Mouse (Mus musculus) midbrain, embryonic 13.5 days (tissue): Measurements from ENCODE around the gene Zdhhc16. TPM values are rescaled to one million over a fixed set of nuclear protein-coding genes. Genes with fewer than 3 reads are reported as not detected.
A peak's percentile ranks its signal among the peaks of the same experiment; 100 is the strongest.
"Not testable (repeated sequence)": the region's sequence is repeated elsewhere in the genome, so short reads cannot be mapped to it uniquely, and the experiment has no call there.

Experiments used
- ATAC-seq: fragments of 200-750 bp; cut with Nextera tagmentation; 2 replicates; pipeline ENCODE4 v1.8.0; 2017; ENCODE audit warnings: mild to moderate bottlenecking, moderate TSS enrichment, moderate library complexity
- H3K27ac ChIP-seq: fragments of 300-500 bp; sonication (generic); 2 replicates; pipeline ENCODE4 v1.5.1; 2015; ENCODE audit warnings: inconsistent platforms, mild to moderate bottlenecking, moderate library complexity
- H3K27me3 ChIP-seq: fragments of 300-500 bp; sonication (generic); 2 replicates; pipeline ENCODE4 v1.6.1; 2015; ENCODE audit warnings: mild to moderate bottlenecking, inconsistent platforms
- H3K36me3 ChIP-seq: fragments of 300-500 bp; sonication (generic); 2 replicates; pipeline ENCODE4 v1.6.1; 2015; ENCODE audit warnings: mild to moderate bottlenecking, inconsistent platforms
- H3K4me1 ChIP-seq: fragments of 300-500 bp; sonication (generic); replicated peaks from 2 replicates; pipeline ENCODE4 v1.6.1; 2015; ENCODE audit warnings: inconsistent platforms
- H3K4me2 ChIP-seq: fragments of 300-500 bp; sonication (generic); replicated peaks from 2 replicates; pipeline ENCODE4 v1.6.1; 2015; ENCODE audit warnings: moderate library complexity, mild to moderate bottlenecking, inconsistent platforms
- H3K4me3 ChIP-seq: fragments of 300-500 bp; sonication (generic); replicated peaks from 2 replicates; pipeline ENCODE4 v1.5.1; 2015; ENCODE audit warnings: mild to moderate bottlenecking, inconsistent platforms
- H3K9ac ChIP-seq: fragments of 300-500 bp; sonication (generic); replicated peaks from 2 replicates; pipeline ENCODE4 v1.6.1; 2015; ENCODE audit warnings: mild to moderate bottlenecking, inconsistent platforms
- H3K9me3 ChIP-seq: fragments of 300-500 bp; sonication (generic); 2 replicates; pipeline ENCODE4 v1.6.1; 2016; ENCODE audit warnings: mild to moderate bottlenecking, inconsistent platforms
- WGBS: fragments of 180-500 bp; shearing (Covaris S2); methylation state at CpG from one replicate; pipeline ENCODE4 v1.1.7; 2015; 5-methylcytosine and 5-hydroxymethylcytosine counted together
- polyA plus RNA-seq: library from polyadenylated mRNA; unstranded; fragments of >200 nt; fragmentation: Nextera tagmentation; extraction: Ambion mirVana; gene quantifications from 2 replicates; pipeline ENCODE4 v1.2.1, GENCODE M21; 2015

Gene Zdhhc16
- polyA plus RNA-seq, 1 experiment from 2014 or later: 86.1 TPM

- Histone ChIP-seq H3K27ac (no peak overlapping the region), H3K4me3 (no peak overlapping the region), H3K9me3 (no peaks in the 10 kb centered on the region), H3K4me1 (no peaks in the 10 kb centered on the region), H3K4me2 (no peak overlapping the region), H3K36me3 (no peaks in the 10 kb centered on the region), H3K9ac (no peak overlapping the region), H3K27me3 (no peaks in the 10 kb centered on the region)
- WGBS: 72% methylated on average over 6 of the region's 6 CpGs
- no peak for ATAC-seq
These were observed 26.8 kb upstream of the Zdhhc16 start for GRCm38 (mm10) chr19:41906311-41907078.

GRCm38 (mm10) chr19:41907079-41907760 is 26.1 kb upstream of the Zdhhc16 start:
- Histone ChIP-seq H3K36me3 (no peaks in the 10 kb centered on the region), H3K27me3 (no peaks in the 10 kb centered on the region), H3K9me3 (no peaks in the 10 kb centered on the region), H3K4me1 (no peaks in the 10 kb centered on the region), H3K4me2 (no peak overlapping the region), H3K4me3 (no peak overlapping the region), H3K27ac (no peak overlapping the region), H3K9ac (no peak overlapping the region)
- 56% methylated on average over 8 of the region's 8 CpGs for WGBS
- no peak for ATAC-seq

- peaks cover 13% of the 10 kb centered on the region for H3K4me1 ChIP-seq
- no peak overlapping the region for H3K4me2 ChIP-seq
- no peak overlapping the region for H3K27ac ChIP-seq
- H3K4me3 ChIP-seq: no peak overlapping the region
- H3K36me3 ChIP-seq: no peaks in the 10 kb centered on the region
- H3K27me3 ChIP-seq: no peaks in the 10 kb centered on the region
- H3K9ac ChIP-seq: no peak overlapping the region
- 89% methylated on average over 3 of the region's 3 CpGs for WGBS
- ATAC-seq: no peak
- no peaks in the 10 kb centered on the region for H3K9me3 ChIP-seq
These were observed 24.5 kb upstream of the Zdhhc16 start for GRCm38 (mm10) chr19:41908736-41909135.

GRCm38 (mm10) chr19:41910396-41910795 is 22.9 kb upstream of the Zdhhc16 start:
- Histone ChIP-seq H3K4me1 (peaks cover 26% of the 10 kb centered on the region), H3K4me3 (no peak overlapping the region), H3K9me3 (no peaks in the 10 kb centered on the region), H3K9ac (no peak overlapping the region), H3K36me3 (0 out of 2 replicates have a peak, but pooled peaks cover 2% of the 10 kb centered on the region), H3K27ac (no peak overlapping the region), H3K4me2 (no peak overlapping the region), H3K27me3 (no peaks in the 10 kb centered on the region)
- no peak for ATAC-seq
- 83% methylated on average over 2 of the region's 2 CpGs for WGBS

- Histone ChIP-seq H3K9me3 (no peaks in the 10 kb centered on the region), H3K4me2 (peak within 1 kb of the TSS; percentile 86), H3K9ac (peak within 1 kb of the TSS; percentile 93), H3K27ac (peak within 1 kb of the TSS; percentile 91), H3K4me1 (peaks cover 26% of the 10 kb centered on the region), H3K4me3 (peak within 1 kb of the TSS; percentile 90), H3K36me3 (peaks cover 10% of the 10 kb centered on the region), H3K27me3 (no peaks in the 10 kb centered on the region)
- WGBS: 6% methylated on average over 54 of the region's 54 CpGs
- peak; percentile 96 for ATAC-seq
These were observed 21.9 kb upstream of the Zdhhc16 start, which contains the start of gene Pgam1 for GRCm38 (mm10) chr19:41911178-41912073. TSS of gene Pgam1 (plus strand) at chr19:41911923.

- H3K9me3 ChIP-seq: no peaks in the 10 kb centered on the region
- H3K27me3 ChIP-seq: no peaks in the 10 kb centered on the region
- H3K27ac ChIP-seq: peak overlapping the region; percentile 84
- peak overlapping the region; percentile 93 for H3K9ac ChIP-seq
- ATAC-seq: peak; percentile 63
- WGBS: under 1% methylated on average over 52 of the region's 53 CpGs
- peaks cover 20% of the 10 kb centered on the region for H3K36me3 ChIP-seq
- peak overlapping the region; percentile 86 for H3K4me2 ChIP-seq
- peak overlapping the region; percentile 90 for H3K4me3 ChIP-seq
- H3K4me1 ChIP-seq: peaks cover 26% of the 10 kb centered on the region
These were observed 20.9 kb upstream of the Zdhhc16 start for GRCm38 (mm10) chr19:41912121-41913080.

- no peaks in the 10 kb centered on the region for H3K9me3 ChIP-seq
- H3K27ac ChIP-seq: 0 out of 2 replicates have a peak overlapping the region, but pooled peaks have one; percentile 15
- peak overlapping the region; percentile 93 for H3K9ac ChIP-seq
- ATAC-seq: no peak
- peaks cover 26% of the 10 kb centered on the region for H3K36me3 ChIP-seq
- H3K27me3 ChIP-seq: no peaks in the 10 kb centered on the region
- peak overlapping the region; percentile 86 for H3K4me2 ChIP-seq
- H3K4me1 ChIP-seq: peaks cover 26% of the 10 kb centered on the region
- 26% methylated on average over 6 of the region's 6 CpGs for WGBS
- peak overlapping the region; percentile 90 for H3K4me3 ChIP-seq
These were observed 19.3 kb upstream of the Zdhhc16 start for GRCm38 (mm10) chr19:41913774-41914591.

GRCm38 (mm10) chr19:41914592-41914882 is 18.7 kb upstream of the Zdhhc16 start:
- H3K9me3 ChIP-seq, H3K27ac ChIP-seq, H3K4me3 ChIP-seq, H3K27me3 ChIP-seq, H3K9ac ChIP-seq, ATAC-seq: not testable (repeated sequence)
- H3K4me1 ChIP-seq: peaks cover 26% of the 10 kb centered on the region
- H3K36me3 ChIP-seq: peaks cover 32% of the 10 kb centered on the region
- peak overlapping the region; percentile 86; the same call in 1 of the 2 replicates for H3K4me2 ChIP-seq

GRCm38 (mm10) chr19:41915294-41915693 is 18.0 kb upstream of the Zdhhc16 start:
- Histone ChIP-seq H3K27me3 (no peaks in the 10 kb centered on the region), H3K9ac (no peak overlapping the region), H3K4me1 (peaks cover 26% of the 10 kb centered on the region), H3K36me3 (peaks cover 37% of the 10 kb centered on the region), H3K4me3 (no peak overlapping the region), H3K9me3 (no peaks in the 10 kb centered on the region), H3K4me2 (no peak overlapping the region), H3K27ac (no peak overlapping the region)
- ATAC-seq: no peak
- WGBS: 95% methylated on average over 3 of the region's 3 CpGs

- peaks cover 42% of the 10 kb centered on the region for H3K36me3 ChIP-seq
- H3K9ac ChIP-seq: no peak overlapping the region
- no peak for ATAC-seq
- no peaks in the 10 kb centered on the region for H3K27me3 ChIP-seq
- no peak overlapping the region for H3K4me2 ChIP-seq
- 92% methylated on average over 4 of the region's 4 CpGs for WGBS
- no peaks in the 10 kb centered on the region for H3K9me3 ChIP-seq
- H3K27ac ChIP-seq: no peak overlapping the region
- no peak overlapping the region for H3K4me3 ChIP-seq
- peaks cover 26% of the 10 kb centered on the region for H3K4me1 ChIP-seq
These were observed 16.4 kb upstream of the Zdhhc16 start for GRCm38 (mm10) chr19:41916853-41917252.
